Mouse (Mus musculus) WW6 (cell line): ENCODE data around the gene Haus8.
"Not testable (repeated sequence)": the region's sequence is repeated elsewhere in the genome, so short reads cannot be mapped to it uniquely, and the experiment has no call there.

Experiments
- DNase-seq: peaks from one replicate; pipeline ENCODE4 v3.0.0-alpha.2; 2013; ENCODE audit warnings: low read depth, low spot score

Haus8 gene

DNA sequence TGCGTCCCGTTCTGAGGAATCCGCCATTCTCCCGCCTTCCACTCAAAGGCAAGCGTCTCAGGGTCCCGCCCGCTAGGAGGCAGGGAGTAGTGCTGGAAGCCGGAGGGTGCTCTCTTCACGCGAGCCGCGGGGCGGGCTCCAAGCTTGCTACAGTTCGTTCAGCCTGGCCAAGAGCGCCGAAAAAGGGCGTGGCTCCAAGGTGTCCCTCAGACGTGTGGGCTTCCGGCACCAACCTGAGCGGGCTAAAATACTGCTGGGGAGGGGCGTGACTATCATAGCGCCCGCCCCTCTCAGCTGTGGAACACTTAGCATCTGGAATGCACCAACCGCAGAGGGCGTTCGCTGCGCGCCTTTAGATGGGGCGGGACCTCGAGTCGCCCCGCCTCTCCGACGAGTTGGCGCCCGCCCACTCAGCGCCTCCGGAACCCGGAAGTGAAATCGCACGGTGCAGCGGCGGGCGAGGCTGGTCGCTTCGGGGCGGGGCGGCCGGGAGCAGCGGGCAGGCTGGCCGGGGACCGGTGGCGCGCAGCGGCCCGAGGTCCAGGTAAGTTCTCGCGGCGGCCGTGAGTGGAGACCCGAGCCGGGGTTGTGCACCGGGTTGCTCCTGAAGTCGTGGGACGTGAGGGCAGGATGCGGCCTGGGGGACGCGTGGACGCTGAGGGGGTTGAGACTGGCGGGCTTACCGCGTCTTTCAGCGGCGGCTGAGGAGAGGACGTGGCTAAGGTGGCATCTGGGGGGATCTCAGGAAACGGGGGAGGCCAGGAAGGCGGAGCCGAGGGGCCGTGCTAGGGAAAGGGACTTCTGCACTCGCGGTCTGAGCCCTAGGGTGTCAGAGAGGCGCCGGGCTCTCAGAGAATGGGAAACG is at the start of gene Haus8, which contains the start of gene Myo9b:
Haus8 (minus strand) TSS at position 649 of the 865 bp plus-strand sequence.
Myo9b (plus strand) TSS at position 429 of the 865 bp plus-strand sequence.
- DNase-seq: peak; percentile 100

DNA sequence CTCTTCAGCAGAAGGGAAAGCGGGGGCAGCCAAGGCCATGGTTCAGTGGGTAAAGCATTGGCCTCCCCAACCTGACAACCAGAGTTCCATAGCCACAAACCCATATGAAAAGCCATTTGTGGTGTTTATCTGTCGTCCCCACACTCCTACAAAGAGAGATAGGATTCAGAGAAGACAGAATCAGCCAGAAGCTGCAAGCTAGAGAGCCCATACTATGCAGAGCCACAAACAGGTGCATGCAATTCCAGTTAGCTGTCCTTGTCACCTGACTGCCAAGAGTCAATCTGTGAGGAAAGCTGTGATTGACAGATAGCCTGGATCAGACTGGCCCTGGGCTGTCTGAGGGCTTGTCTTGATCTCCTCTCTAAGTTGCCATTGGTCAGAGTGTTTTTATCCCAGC is 47.0 kb upstream of the Haus8 start:
- DNase-seq: not testable (repeated sequence)

DNA sequence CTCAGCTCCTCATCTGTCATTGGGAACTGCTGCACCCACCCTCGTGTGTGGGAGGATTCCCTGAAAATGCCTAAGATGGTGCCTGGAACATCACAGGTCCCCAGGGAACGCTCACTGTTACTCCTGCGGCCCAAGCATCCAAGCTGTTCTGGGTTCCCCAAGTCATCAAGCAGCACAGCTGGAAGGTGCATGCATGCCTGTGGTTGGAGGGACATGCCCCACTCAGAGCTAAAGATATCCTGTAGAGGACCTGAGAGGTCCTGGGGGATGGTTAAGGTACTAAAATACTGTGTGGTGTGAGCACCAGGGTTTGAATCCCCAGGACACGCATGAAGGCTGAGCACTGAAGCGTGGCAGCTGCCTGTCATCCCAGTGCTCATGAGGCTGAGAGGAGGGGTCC is 45.9 kb upstream of the Haus8 start:
- not testable (repeated sequence) for DNase-seq

DNA sequence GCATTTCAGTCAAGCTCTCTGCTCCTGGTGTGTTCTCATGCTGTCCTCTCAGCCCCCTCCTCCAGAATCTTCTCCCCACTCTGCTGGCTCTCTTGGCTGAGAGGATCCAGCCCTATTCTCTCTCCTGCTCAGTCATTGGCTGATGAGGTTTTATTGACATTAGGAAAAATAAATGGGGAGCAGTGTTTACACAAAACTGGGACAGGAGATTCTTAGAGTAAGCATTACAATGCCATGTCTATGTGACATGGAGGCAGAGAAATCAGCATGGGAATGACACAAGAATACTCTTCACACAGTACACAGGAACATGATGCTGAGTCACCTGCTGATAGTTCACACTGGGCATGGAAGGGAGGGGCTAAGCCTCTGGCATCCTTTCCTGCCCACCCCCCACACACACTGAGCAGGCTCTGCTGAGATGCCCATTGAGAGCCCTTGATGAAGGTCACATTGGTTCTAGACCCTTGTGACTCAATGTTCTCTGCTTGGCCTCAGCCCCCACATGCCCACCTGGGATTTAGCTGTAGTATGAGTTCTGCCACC is 43.8 kb upstream of the Haus8 start:
- no peak for DNase-seq

DNA sequence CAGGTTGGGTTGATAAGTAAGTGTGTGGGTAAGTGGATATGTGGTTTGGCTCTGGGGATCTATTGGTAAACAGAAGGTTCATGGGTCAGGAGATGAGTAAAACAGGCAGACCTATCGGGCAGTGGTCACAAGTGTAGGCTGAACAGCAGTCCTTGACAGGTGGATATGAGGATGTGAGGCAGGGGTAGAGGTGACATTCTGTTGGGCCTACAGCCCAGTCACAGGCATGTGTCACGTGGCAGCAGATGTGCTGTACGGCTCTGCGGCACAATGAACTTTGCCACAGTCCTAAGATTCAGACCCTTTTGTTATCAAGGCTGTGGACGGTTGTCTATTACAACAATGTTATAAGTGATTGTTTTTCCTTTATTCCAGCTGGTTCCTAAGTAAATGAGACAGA is 43.2 kb upstream of the Haus8 start:
- DNase-seq: no peak

DNA sequence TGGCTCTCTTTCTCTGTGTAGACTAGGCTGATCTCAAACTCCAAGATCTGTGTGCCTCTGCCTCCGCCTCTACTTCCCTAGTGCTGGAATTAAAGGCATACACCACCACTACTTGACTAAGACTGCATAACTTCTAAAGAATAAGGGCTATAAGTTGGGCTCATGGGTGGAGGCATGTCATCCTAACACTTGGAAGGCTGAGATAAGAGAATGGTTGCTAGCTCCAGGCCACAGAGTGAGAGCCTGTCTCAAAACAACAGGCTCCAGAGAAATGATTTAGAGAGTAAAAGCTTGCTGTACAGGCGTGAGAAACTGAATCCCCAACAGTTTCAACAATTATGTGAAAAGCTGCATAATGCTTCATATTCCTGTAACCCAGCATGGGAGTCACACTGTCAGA is 41.2 kb upstream of the Haus8 start:
- no peak for DNase-seq

DNA sequence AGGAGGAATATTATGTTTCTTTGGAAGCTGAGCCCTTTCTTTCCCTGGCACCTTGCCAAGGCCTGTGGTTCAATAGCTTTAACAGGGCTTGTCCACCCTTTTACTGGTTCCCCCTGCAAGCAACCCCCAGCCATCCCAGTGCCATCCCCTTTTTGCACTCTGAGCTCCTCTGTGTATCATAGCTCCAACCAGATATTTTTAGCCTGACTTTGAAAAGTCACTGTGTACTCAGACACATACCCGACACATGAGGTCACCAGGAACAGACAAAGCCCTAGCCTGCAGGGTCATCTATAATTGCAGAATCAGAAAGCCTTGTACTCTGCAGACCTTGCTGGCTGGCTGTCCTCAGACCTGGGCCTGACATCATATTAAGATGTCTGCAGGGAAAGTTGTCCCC is 40.0 kb upstream of the Haus8 start:
- DNase-seq: no peak

DNA sequence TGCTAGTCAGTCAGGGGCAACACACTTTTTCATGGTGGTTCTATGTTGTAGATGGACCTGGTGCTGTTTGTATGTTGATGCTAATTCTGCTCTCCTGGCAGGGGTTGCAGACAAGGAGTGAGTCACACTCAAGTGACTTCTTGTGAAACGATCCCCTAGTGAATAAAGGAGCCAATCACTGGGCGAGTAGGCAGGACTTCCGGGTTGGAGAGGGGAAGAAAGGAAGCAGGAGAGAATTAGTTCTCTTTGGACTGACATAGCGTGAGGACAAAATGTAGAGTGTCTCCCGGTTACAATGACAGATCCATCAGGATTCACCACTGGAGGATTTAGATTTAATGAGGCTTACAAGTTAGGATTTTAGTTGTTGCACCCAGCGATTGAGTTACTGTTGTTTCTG is 37.7 kb upstream of the Haus8 start:
- DNase-seq: no peak

DNA sequence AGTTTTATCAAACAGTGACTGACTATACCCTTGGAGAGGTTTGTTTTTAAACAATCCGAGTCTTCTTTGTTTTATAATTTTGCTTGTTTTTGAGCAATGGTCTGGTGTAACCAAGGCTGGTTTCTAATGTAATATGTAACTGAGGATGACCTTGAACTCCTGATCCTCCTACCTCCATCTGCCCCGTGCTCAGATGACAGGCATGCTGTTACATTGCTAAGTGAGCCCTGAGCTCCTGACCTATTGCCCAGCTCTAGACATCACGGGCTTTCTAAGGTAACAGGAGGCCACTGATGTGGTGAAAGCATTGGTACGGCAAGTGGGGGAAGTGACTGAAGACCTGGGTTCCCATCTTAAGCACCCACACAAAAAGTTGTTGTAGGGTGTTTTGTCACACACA is 35.2 kb upstream of the Haus8 start:
- DNase-seq: no peak

DNA sequence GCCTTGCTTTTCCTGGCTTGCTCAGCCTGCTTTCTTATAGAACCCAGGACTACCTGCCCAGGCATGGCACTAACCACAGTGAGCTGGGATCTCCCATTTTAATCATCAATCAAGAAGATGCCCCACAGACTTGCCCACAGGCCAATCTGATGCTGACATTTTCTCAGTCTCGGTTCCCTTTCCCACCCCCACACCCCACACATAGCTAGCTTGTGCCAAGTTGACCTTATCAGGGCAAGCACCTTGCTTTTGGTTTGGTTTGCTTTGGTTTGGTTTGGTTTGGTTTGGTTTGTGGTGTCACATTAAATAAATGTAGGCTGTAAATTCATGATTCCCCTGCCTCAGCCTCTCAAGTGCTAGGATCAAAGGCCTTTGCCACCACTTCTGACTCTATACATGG is 34.6 kb upstream of the Haus8 start:
- no peak for DNase-seq

DNA sequence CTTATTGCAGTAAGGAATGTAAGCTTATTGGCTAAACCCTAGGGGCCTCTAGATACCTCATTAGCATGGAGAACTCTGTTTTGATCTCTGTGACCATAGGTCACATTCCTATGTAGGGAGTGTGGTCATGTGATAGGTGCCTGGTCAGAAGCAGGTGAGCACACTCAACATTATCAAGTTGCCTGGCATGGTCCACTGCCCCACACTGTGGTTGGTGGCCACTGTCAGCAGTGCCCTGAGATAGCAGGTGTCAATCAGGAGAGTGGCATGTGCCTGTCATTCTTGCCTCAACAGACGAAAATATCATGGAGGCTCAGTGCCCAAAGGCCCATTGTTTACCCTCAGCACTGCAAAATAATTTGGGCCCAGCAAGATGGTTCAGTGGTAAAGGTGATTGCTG is 33.3 kb upstream of the Haus8 start:
- no peak for DNase-seq

DNA sequence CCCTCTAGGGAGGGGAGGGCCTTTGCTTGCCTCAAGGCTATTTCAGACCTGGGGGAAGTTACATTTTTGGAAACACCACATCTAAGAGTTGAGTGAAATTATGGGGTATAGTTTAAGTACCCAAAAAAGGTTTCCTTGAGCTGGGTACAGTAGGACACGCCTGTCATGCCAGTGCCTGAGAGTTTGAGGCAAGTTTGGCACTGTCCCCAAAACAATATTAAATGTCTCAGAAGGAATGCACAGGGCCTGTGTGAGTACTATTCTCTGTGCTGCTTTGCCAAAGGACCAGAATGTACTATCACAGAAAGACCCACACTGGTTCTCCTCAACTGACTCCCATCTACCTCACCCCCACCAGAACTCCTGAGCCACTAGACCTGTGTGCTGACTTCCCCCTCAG is 30.9 kb upstream of the Haus8 start:
- no peak for DNase-seq

DNA sequence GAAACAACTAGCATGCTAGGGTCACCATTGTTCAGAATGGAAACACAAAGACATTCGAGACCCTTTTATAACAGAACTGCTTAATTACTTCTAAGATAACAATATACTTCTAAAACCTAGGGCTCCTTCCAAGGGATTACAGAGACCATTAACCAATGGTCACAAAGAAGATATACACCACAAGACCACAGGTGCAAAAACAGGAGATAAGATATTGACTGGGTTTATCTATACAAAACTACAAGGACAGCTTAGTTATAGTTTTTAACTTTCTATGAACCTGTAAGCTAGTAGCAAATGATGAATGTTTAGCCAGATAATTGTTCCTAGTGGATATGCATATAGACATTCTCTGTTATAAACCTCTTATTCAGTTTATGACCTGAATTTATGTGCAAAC is 30.1 kb upstream of the Haus8 start:
- no peak for DNase-seq

DNA sequence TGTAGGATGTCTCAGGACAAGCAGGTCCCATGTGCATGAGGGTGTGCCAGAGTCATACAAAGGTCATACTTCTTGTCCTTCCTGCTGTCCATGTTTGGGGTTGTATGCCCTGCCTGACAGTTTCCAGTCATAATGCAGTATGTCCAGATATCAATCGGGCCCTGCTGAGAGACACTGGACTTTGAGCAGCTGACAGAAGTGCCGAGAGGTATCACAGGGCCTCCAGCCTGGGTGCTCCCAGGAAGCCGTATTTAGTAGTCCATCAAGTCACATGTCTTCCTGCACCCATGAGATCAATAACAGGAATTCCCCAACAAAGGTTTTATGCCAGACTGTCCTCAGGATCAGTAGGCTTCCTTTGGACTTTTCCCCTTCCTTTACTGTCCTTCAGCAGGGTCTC is 27.0 kb upstream of the Haus8 start:
- no peak for DNase-seq

DNA sequence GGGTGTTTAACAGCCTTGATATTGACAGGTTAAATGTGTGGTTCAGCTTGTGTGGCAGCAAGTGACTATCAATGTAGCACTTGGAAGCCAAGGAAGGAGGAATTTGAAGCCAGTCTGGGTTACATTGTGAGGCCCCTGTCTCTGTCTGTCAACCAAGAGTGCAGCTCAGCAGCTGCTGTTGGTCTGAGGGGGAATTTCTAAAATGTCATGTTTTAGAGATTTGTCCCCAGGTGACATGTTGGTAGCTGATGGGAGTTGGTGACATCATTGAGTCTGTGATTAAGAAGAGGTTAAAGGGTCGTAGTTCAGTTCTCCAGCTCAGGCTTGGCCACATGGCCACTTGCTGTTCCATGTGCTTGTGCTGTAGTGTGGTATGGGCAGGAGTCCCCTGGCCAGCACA is 24.7 kb upstream of the Haus8 start:
- no peak for DNase-seq

DNA sequence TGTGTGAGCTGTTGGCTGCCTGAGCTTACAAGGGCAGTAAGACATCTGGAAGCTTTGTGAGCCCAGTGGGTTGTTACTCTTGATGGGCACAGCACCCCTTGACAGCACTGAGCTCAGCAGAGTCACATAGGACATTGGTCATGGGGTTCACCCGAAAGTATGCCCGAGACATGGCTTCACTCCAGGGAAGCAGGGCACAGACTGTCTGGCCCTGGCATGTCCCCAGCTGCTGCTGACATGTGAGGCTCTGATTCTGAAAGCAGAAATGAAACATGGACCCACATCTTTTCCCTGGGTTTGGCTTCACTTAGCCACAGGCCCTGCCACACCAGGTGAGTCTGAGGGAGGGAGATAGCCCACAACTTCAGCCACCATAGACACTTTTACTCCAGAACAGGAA is 24.1 kb upstream of the Haus8 start:
- DNase-seq: no peak

DNA sequence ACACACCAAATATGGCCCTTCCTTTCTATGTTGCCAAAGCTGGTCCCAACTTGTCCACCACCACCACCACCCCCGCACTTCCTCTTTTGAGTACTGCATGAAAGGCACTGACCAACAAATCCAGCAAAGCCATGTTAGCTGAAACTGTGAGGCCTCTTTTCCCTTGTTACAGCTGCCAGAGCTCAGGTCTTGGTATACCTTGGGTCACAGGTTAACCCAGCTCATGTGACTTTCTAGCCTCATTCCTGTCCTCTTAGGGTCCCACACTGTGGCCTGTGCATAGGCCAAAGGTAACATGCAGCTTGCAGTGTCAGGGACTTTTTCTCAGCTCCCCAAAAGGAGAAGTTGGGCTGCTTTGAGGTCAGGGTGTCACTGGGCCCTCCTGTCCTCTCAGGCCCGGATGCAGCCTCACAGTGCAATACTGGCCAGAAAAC is 23.5 kb upstream of the Haus8 start:
- no peak for DNase-seq

DNA sequence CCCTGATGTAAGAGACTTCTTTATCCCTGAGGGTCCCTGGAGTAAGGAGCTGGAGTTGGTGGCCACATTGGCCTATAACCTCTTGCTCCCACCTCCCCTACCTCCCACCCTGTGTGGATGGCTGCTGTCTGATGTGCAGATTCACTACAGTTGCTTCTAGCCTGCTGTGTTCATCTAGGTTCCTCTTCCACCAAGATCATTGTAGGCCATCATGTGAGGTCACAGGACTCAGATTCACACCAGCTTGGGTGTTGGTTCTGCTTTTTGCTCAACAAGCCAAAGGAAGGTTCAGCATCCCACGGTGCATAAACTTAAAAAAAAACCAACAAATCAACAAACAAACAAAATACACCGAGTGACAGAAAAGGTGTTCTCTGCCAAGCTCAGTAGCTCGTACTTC is 21.2 kb upstream of the Haus8 start:
- not testable (repeated sequence) for DNase-seq

DNA sequence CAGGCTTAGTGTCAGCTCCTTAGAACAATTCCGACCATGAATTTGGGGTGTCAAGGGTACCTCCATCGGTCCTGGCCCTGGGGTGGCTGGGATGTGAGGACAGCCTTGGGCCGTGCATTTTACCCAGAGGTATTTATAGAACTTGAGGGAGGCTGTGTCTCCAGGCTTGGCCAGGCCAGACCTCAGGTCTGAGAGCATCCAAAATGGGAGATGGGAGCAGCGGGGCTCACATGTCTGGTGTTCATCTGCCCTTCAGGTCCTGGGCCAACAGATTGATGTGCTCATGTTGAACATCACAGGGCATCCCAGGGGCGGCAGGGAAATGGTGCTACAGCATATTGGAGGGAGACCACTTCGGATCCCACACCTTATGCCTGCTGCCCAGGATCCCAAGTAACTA is 18.6 kb upstream of the Haus8 start:
- DNase-seq: no peak

DNA sequence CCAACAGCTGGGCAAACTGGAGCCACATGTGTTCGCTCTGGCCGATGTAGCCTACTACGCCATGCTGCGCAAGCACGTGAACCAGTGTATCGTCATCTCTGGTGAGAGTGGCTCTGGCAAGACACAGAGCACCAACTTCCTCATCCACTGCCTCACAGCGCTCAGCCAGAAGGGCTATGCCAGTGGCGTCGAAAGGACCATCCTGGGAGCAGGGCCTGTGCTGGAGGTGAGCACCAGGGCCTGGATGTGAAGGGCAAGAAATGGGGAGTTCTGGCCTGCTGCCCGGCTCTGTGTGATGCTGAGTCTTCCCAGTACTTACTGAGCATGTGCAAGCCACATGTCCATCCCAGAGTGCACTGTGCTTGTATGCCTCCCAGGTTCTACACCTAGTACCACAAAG is 18.2 kb upstream of the Haus8 start:
- no peak for DNase-seq

DNA sequence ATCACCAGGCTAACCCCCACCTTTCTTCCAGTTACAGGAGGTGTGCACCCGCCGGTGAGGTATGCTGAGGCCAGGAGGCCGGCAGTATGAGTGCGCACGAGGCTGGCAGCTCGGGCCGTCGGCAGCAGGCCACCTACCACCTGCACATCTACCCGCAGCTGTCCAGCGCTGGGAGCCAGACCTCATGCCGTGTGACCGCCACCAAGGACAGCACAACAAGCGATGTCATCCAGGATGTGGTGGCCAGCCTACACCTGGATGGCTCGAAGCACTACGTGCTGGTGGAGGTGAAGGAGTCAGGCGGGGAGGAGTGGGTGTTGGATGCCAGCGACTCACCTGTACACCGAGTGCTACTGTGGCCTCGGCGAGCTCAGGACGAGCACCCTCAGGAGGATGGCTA is 17.5 kb upstream of the Haus8 start:
- peak; percentile 7 for DNase-seq

DNA sequence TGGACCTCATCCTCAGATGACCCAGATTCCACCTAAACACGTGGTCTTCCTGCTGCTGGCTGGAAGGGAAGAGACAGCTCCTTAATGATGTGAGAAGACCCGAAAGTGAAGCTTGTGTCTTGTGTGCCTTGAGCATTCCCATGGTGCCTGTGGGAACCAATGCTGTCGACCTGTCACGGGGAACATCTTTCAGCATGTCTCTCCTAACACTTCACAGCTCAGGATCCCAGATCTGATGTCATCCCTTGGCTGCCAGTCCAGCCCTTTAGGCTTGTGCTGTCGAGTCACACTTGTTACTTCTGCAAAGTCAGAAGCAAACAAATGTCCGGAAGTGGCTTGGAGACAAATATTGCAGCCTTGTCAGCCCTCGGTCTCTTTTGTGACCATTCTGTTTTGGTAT is 16.4 kb upstream of the Haus8 start:
- no peak for DNase-seq

DNA sequence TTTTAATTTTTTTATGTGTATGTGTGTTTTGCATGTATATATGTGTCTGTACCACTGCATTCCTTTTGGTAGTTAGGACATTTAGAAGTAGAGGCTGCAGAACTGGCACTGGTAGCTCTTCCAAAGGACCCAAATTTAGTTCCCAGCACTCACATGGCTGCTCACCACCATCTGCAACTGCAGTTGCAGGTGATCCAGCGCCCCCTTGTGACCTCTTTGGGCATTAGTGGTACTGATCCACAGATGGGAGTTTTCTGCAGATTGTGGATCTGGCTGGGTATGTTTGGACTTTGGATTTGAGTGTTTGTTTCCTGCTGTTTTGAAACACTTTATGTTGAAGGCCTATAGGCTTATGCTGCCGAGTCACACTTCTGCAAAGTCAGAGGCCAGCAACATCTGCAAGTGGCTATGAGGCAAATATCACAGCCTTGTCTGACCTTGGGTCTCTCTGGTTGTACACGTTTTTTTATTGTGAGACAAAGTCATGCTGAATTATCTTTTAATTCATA is 15.8 kb upstream of the Haus8 start:
- DNase-seq: no peak
